Mouse (Mus musculus) left cerebral cortex, adult 8-10 months (tissue): ENCODE measurements at regions not wholly inside any gene's neighbourhood (a gene's known extent, or its start where the extent isn't known, plus 50 kb on each side); places are given as distances from the start of the nearest gene placed in this dataset.

Experiments
- DNase-seq, 2 experiments: peaks; one replicate each; pipeline ENCODE4 v3.0.0; 2022; ENCODE audit warnings: low spot score in 2 of 2

DNA sequence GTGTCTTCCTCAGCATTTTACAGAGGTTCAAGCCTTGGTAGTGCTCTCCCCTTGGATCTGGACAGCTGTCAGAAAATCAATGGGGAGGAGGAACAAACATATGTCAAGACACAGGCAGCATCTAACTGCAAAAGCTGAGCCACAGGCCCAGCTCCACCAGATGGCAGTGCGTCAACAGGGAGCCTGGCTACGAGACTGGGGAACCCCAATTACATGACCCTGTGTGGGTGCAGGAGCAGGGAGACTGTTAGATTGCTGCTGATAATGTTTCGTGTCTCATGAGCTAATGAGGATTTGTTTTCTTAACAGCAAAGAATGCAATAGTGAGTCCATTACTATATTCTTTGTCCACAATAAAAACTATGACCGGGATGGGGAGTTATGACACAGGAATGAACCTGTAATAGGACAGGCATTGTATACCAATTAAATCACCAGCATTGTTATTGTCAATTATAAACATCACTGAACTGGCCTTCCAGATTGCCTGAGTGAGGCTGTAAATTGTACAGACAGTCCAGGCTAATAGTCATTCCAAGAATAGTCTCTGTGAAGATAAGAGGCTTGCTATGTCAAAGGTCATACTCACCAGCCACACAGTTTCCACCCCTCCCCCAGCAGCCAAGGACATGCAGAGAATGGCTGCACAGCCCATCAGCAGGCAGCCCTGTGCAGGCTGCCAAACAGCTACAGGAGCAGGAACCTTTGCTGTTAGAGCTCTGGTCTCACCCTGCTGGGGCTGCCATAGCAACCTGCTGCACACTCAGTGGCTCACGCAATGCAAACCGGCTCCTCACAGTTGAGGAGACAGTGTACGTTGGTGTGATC lies 58.8 kb upstream of the Barx2 start:
- peak; percentile 34 to 51 for DNase-seq

DNA sequence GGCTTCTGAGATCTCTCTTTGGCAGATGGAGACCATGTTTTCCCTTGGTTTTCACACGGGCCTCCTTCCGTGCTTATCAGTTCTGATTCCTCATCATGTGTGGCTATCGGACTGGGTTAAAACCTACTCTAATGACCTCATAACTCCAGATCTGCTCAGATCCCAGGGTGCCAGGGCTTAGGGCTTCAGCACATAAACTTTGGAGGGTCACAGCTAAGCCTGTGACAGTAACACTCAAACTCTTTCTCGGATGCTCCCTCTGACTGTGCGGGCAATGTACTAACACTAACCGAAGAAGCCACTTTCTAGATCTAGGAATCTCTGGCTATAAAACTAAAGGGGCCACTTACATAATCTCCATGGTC lies 59.3 kb upstream of the Barx2 start:
- no peak for DNase-seq

DNA sequence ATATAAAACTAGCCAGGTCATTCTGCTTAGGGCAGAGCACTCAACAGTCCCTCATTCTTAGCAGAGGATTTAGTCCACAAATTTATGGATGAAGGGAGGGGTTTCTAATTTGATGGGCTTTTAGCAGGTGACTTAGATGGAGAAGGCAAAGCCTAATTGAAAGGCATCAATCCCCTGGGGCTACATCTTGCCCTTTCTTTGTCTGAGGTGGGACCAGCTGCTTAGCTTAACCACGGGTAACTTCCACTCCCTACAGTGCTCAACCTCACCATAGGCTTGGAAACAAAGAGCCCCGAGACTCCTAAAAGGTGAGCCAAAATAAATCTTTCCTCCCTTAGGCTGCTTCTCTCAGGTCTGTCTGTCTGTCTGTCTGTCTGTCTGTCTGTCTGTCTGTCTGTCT lies 62.9 kb upstream of the Barx2 start:
- no peak for DNase-seq

DNA sequence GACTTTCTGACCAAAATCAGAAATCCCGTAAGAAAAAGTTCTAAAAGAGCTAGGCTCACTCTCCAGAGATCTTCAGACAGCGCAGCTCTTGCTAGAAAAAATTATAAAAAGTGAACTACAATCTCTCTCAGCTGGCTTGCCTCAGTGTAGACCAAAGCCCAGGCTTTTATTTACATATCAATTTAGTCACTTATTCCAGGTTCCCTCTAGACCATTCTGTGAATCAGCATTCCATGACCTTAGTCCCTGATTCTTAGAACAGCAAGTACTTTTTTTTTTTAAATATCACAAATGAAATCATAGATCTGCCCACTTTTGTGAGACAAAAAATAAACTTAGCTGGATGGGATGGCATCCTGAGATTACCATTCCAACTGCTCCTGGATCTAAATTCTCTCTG lies 64.8 kb upstream of the Barx2 start:
- DNase-seq = no peak

DNA sequence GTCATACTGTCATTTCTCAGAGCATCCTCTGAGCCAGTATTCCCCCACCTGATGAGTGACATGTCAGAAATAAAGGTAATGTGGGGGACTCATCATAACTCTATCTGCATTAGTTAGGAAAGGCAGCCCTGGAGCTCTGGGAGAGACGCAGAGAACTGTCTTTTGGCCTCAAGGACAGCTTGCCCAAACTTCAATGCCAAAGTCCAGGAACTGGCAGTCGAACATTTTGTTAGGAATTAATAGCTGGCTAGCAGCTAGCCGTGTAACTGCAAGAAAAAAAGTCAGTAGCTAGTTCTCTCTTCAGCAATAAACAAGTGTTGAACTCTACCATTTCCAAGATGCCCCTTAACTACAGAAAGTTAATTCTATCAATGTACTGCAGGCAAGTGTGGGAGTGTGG lies 65.9 kb upstream of the Barx2 start:
- no peak for DNase-seq

DNA sequence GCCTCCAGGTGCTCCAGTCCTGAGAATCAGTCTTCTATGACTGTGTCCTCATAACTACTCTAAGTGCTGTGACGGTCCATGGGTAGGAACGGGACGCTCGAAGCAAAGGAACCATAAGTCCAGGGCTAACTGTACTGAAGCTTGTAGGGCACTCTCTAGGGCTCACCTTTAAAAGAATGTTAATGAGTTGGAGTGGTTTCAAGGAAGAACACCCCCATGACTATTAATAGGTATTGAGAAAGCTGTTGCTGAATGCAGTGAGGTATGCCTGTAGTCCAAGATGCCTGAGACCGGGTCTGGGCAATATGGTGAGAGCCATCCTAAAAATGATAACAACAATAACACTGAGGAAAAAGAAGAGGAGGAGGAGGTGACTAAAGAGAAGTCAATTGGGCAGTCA lies 67.2 kb upstream of the Barx2 start:
- DNase-seq = no peak

DNA sequence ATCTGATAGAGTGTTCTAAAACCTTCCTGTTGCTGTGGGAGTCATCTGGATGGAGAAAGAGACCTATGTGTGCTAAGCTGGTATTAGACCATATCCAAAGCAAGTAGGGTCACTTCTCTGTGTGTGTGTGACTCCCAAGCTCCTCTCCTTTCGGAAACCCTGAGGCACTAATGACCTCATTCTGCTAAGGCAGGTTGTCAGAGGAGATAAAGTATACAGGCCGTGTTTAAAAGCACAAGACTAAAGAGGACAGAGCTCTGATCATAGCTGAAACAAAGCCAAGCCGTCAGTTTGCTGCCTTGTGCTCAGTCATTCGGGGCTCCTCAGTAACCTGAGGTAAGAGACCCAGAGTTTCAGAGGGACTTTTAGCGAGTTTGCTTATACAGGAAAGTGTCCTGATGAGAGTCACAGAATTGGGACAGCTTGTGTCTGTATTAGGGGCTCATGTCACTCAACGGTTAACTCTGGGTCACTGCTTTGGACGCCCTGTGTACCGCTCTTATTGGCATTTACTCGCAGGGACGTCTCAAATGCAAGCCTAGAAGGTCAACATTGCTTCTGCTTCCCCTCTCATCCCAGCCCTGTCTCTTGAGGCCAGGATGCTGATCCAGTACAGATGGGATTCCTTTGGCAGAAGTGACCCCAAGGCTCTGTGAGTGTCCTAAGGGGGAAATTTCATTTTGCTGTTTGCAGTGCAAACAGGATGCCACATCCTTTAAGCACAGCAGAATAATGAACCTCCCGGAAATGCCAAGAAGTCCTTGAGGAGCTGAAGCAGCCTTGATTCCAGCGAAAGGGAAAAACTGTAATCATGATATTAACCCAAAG lies 70.7 kb upstream of the Barx2 start:
- no peak for DNase-seq

DNA sequence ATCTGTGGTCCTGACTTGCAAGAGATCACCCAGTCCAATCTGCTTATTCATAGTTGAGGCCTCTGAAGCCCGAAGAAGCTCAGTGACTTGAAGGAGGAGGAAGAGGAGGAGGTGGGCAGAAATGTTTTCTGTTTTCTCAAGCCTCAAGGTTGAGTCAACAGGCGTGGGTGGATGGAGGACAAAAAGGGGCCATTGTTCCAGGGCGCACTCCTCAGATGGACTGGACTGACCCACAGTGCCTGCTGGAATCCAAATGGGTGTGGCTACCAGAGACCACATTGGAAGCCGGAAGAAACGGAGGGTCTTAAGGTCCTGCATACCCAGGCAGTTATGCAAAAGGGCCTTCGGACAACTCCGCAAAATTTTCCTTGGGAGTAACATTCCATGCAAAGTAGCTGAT lies 75.6 kb upstream of the Barx2 start:
- no peak for DNase-seq

DNA sequence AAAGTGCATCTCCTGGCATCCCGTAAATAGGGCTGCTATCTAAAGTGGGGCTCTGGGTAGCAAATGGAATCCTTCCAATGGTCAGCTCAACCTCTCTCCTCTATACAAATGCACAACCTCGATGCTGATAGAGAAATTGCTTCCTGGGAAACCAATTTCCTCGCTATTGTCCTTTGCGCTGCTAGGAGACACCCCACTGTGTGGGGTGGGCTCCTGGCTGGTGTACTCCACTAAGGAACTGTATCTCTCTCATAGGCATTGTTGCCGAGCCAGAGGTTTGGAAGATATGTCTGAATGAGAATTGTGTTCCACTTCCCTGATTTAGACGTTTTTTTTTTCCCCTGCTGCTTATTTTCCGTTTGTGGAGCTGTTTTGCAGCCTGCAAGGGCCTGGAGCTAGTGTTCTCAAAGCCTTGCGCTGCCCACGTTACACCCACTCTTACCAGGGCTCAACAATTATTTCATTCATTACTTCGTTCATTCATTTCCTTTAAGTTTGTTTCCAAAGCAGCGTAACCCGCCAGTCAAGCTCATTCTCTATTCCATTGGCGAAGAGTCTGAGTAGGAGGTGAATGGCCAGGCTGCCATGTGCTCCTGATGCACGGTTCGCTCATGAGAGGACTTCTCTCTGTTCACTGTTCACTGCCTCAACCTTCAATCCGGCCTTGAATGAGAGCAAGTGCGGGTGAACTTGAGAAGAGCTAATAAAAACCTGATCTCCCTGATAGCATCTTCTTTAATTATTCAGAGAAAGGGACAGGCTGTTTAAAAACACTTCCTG lies 76.5 kb upstream of the Barx2 start:
- peak in 1 of 2 experiments; percentile 28 for DNase-seq

DNA sequence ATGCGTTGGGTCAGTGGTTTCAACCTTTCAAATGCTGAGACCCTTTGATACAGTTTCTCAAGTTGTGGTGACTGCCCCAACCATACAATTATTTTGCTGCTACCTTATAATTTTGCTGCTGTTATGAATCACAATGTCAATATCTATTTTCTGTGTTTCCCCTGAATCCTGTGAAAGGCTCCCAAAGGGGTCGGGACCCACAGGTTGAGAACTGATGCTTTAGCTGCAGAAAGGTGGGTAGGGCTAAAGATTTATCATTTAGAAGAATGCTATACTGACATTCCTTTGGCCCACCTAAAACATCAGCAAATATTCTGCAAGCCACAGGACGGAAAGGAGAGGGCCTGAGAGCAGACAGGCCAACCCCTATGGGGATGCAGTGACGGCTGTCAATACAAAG lies 77.2 kb upstream of the Barx2 start:
- no peak for DNase-seq

DNA sequence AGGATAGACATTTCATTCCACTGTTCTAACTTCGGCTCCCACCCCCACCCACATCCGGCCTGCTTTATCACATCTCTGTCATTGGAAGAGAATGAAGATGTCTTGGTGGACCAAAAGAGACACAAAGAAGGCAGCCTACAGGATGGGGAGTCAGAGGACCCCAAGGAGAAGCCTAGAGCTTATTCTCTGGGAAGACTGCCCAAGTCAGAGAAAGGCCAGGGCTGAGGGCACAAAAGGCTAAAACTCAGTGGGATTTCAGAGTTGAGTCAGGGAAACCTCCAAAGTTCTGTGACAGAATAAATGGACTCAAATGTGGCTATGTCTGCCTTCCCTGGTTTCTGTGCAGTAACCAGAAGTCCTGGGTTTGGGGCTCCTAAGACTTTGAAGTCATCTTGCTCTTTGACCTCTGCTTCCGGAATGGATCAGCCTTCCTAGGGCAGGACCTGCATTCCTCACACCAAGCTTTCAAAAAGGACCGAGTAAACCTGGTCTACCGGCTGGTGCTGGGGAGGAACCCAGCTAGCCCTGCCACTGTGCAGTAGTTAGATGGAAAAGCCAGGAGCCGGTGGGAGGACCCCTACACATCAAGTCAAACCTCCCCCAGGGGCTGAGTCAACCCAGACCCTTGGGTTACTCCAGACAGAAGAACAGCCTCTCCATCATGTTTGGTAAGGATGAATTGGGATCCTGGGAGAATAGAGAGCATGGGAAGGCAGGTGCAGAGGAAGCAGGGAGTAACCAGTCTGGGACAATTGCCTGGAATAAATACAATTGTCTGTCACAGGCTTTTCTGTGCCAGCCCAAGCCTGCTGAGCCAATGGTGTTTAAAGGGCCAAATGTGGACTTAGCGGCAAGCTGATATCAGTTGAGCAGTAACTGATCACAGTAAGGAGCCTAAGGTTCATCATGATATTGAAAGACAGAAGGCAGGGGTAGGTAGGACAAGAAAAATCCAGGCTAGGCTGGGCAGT lies 80.7 kb upstream of the Barx2 start:
- DNase-seq = no peak

DNA sequence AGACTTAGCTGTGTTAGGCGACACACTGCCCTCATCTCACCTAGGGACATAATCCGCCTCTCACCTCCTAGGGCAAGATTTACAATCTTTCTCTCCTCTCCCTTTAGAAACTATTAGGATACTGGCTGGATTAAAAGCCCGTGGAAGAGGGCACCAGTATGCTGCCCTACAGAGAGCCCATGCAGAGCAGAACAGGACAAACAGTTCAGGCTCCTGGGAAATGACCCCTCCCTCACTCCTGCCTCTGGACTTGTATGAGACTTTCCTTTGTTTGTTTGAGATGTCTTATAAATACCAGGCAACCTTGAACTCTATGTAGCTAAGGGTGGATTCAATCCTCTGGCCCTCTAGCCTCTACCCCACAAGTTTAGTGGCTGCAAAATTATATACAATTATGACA lies 81.8 kb upstream of the Barx2 start:
- DNase-seq = no peak

DNA sequence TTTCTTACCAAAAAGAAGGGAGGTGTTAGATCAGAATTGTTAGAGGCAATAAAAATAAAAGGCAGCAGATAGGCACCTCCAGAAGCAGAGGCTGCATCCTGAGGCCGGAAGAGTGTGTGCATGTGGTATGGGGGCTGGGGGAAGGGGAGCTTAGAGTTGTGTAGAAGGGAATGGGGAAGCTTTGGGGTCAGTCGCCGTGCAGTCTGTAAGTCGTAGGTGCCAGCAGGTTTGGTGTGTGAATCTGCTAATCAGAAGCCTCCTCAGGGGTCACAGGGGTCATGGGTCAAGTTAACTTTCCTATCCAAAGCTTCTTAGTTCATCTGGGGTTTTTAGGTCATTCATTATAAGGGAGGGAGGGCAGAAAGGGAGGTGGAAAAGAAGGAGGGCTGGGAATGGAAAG lies 82.4 kb upstream of the Barx2 start:
- DNase-seq = no peak

DNA sequence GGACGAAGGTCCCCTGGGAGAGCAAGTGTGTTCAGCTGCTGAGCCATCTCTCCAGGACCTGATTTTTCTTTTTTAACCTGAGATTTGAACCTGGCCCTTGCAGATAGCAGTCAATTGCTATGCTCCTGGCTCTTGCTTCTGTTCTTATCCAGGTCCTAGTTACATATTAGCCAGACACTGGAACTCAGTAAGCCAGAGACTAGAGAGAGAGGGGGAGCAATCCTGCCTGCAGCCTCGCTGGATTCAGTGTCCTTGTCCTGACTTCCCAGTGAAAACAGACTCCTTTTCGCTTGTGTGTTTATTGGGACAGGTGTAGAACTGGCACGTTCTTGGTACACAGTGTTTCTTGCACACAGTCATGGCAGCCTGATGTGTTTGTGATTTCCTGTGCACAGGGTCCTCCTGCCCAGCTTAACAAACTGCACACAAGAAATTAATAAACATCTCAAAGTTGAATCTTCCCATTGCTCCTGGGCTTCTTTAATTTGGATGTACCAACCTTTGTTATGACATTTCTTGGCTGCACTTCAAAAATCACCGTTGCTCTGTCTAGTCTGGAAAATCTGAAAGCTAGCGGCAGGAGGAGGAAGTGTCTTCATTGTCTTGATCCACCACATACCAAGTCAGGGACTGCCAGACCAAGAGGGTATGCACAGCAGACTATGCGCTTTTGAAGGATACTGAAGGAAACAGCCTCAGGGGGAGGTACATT lies 83.4 kb upstream of the Barx2 start:
- DNase-seq = no peak

DNA sequence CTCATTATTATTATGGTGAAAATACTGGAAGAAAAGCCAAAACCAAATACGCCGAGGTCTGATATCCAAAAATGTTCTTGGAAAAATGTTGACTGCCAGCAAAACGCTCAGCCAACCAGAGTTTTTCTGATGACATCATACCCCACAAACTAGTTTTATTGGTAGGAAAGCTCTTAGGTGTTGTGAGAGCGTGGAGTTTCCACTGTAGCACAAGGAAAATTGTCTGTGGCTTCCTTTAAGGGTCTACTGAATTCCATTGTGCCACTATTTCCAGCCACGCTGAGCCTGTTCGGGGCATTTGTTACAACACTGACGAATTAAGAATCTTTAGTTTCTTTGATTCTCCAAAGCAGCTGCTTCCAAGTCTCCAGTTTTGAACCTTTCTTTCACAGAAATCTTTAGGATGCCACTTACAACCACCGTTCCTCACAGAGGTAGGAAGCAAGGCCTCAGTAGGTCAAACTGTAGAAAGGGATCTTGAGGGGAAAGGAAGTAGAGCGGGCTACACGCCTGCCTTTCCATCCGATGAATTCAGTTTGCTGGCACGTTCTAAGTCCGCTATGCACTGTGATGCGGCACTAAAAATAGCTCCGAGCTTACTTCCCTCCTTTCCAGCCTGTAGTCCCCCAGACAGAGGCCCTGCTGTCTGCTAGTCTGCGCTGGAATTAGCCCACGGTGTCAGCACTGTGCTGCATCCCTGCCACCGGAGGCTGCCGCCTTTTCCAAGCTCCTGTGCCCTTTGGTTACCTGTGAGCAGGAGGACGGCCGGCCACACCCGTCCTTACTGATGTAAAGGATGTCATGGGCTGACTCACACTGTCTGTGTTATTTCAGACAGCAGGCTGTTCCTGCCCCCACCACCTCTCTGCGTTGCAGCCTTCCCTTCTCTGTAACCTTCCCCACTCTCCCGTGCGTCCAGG lies 84.2 kb upstream of the Barx2 start:
- DNase-seq = peak in 1 of 2 experiments; percentile 25

DNA sequence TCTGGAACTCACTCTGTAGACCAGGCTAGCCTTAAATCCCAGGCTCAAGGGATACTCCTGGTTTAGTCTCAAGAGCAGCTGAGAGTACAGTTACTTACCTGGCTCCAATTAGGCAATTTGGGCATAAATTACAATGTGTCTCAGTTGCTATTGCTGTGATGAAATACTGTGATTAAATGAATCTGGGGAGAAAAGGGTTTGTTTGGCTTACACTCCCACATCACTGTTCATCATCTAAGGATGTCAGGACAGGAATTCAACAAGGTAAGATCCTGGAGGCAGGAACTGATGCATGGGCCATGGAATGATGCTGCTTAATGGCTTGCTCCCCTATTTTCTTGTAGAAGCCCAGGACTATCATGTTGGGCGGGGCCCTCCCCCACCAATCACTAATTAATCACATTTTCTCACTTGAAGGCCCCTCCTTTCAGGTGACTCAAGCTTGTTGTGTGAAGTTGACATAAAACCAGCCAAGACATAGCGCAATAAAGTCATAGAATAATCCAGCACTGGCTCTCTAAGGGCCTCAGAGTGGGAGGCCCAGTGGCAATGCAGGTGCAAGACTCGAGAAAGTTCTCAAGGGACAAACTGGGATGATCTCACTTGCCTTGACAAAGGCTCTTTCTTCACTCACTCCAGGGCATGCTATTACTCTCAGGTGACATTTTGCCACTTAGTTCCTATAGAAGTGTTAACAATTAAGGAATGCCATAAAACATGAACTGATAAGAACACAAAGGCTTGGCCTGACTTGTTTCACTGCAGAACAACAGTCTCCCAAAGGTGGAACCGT lies 85.4 kb upstream of the Barx2 start:
- DNase-seq = no peak

DNA sequence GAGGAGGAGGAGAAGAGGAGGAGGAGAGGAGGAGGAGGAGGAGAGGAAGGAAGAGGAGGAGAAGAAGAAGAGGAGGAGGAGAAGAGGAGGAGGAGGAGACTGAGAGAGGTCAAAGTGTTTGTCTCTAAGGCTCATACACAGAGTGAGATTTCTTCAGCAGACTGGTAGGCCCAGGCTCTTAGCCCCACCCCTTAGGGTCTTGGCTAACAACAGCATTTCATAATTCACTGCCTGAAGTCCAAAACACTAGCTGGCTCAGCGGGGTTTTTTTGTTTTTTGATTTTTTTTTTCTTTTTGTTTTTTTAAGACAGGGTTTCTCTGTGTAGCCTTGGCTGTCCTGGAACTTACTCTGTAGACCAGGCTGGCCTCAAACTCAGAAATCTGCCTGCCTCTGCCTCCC lies 86.5 kb upstream of the Barx2 start:
- DNase-seq = no peak

DNA sequence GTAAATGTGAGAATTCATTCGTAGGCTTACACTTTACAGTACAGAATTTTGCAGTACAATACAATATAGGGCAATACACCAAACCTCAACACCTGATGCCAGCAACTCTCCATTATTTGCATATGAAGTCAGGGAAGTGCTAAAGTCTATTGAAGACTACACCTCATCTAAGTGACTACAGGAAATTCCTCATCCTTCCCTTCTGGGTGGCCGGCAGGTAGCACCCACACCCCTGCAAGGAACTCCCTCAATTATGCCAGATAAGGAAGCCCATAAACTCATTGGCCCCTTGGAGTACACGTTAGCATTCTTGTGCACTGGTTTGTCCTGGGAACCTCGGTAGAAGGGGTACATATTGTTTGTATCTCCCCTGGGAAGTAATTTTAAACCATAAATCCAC lies 89.7 kb upstream of the Barx2 start:
- DNase-seq = no peak
